Mouse (Mus musculus): ENCODE measurements at regions not wholly inside any gene's neighbourhood (a gene's known extent, or its start where the extent isn't known, plus 50 kb on each side); places are given as distances from the start of the nearest gene placed in this dataset.

DNA sequence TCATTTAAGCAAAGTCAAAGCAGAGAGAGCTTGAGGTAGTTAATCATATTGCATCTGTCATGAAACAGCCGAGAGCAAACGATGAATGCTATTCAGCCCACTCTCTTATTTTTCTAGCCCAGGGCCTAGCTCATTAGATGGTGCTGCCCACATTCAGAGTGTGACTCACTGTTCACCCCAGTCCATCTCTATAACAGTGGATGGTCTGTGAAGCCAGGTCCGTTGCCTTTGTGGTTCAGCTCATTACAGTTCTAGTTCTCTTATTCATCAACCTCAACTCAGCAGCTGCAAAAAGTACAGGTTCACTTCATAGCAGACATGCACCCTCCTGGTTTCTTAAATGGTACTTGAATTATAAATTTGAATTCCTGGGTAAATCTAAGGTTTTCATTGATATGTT lies 551.2 kb downstream of the Ets1 start:
- Histone ChIP-seq H3K27ac (ENCODE audit: low read depth) (no peak overlapping the region), H3K36me3 (replicated peaks; ENCODE audit: control insufficient read depth, insufficient read depth, low read length) (no peaks in the 10 kb centered on the region), H3K4me1 (ENCODE audit: control insufficient read depth, insufficient read depth) (no peaks in the 10 kb centered on the region), H3K9ac (replicated peaks; ENCODE audit: low read depth, low read length) (no peak overlapping the region), H3K9me3 (replicated peaks; ENCODE audit: control insufficient read depth, low read length) (no peaks in the 10 kb centered on the region), H3K4me2 (ENCODE audit: low read depth, low read length) (no peak overlapping the region), H3K27me3 (ENCODE audit: control insufficient read depth, insufficient read depth, low read length) (no peaks in the 10 kb centered on the region), H3K4me3 (ENCODE audit: low read depth, low read length) (no peak overlapping the region)
- TF ChIP-seq EP300 (IDR thresholded peaks at IDR 0.05; ENCODE audit: low read depth), result no peak
- TF ChIP-seq CTCF (IDR thresholded peaks at IDR 0.05; ENCODE audit: low read depth), result no peak
- no peak for DNase-seq (ENCODE audit: low spot score)
- 77% methylated on average over 3 of the region's 3 CpGs for WGBS
- no peak for ATAC-seq (ENCODE audit: insufficient read depth, low read depth)

DNA sequence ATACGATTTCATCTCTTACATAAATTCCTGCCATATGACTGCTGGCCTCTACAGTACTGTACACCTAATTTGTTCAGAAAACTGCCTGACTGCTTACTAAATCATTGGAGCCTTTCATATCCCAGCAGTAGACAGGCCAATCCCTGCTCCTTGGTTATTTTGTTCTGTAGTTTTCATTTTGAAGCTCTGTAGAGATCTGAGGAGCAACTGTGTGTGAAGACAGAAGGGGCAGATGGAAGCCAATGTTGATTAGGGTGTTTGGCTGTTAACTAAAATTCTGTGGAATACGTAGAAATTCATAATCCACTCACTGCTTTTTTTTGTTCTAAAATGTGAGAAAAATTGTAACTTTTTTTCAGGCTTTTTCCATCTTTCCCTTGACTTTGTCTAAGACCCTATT lies 573.1 kb downstream of the Ets1 start:
- Histone ChIP-seq H3K9me3 (replicated peaks; ENCODE audit: control insufficient read depth, low read length) (no peaks in the 10 kb centered on the region), H3K27ac (ENCODE audit: low read depth) (no peak overlapping the region), H3K4me3 (ENCODE audit: low read depth, low read length) (no peak overlapping the region), H3K4me2 (ENCODE audit: low read depth, low read length) (no peak overlapping the region), H3K9ac (replicated peaks; ENCODE audit: low read depth, low read length) (no peak overlapping the region), H3K4me1 (ENCODE audit: control insufficient read depth, insufficient read depth) (no peaks in the 10 kb centered on the region), H3K27me3 (ENCODE audit: control insufficient read depth, insufficient read depth, low read length) (no peaks in the 10 kb centered on the region), H3K36me3 (replicated peaks; ENCODE audit: control insufficient read depth, insufficient read depth, low read length) (no peaks in the 10 kb centered on the region)
- DNase-seq (ENCODE audit: low spot score) (no peak), ATAC-seq (ENCODE audit: insufficient read depth, low read depth) (no peak)
- 73% methylated on average over 2 of the region's 2 CpGs for WGBS
- TF ChIP-seq CTCF (IDR thresholded peaks at IDR 0.05; ENCODE audit: low read depth), result no peak
- no peak for TF ChIP-seq EP300 (IDR thresholded peaks at IDR 0.05; ENCODE audit: low read depth)

DNA sequence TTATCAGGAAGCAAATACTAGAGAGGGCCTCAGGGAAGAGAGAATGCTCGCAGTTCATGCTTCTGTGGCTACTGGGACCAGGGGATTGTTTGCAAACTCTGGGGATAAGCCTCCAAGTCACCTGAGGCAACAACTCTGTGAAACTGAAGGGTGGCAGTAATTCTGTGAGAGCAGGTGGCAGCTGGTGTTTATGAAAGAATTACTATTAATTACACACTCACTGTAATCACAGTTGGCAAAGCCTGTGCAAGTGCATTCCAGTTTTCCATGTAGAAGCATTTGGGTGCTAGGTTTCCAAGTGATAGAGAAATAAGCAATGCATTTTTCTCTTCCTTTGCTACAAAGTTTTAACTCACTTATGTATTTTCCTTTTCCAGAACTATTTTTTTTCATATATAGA lies 578.5 kb downstream of the Ets1 start:
- H3K27me3 ChIP-seq (ENCODE audit: control insufficient read depth, insufficient read depth, low read length), result no peaks in the 10 kb centered on the region
- H3K27ac ChIP-seq (ENCODE audit: low read depth), result no peak overlapping the region
- DNase-seq (ENCODE audit: low spot score), result no peak
- ATAC-seq (ENCODE audit: insufficient read depth, low read depth), result no peak
- no peaks in the 10 kb centered on the region for H3K9me3 ChIP-seq (replicated peaks; ENCODE audit: control insufficient read depth, low read length)
- no peak overlapping the region for H3K4me2 ChIP-seq (ENCODE audit: low read depth, low read length)
- H3K36me3 ChIP-seq (replicated peaks; ENCODE audit: control insufficient read depth, insufficient read depth, low read length), result no peaks in the 10 kb centered on the region
- H3K4me1 ChIP-seq (ENCODE audit: control insufficient read depth, insufficient read depth), result no peaks in the 10 kb centered on the region
- H3K4me3 ChIP-seq (ENCODE audit: low read depth, low read length), result no peak overlapping the region
- H3K9ac ChIP-seq (replicated peaks; ENCODE audit: low read depth, low read length), result no peak overlapping the region
- 59% methylated on average over 1 of the region's 1 CpGs for WGBS
- TF ChIP-seq EP300 (IDR thresholded peaks at IDR 0.05; ENCODE audit: low read depth) (no peak), CTCF (IDR thresholded peaks at IDR 0.05; ENCODE audit: low read depth) (no peak)

DNA sequence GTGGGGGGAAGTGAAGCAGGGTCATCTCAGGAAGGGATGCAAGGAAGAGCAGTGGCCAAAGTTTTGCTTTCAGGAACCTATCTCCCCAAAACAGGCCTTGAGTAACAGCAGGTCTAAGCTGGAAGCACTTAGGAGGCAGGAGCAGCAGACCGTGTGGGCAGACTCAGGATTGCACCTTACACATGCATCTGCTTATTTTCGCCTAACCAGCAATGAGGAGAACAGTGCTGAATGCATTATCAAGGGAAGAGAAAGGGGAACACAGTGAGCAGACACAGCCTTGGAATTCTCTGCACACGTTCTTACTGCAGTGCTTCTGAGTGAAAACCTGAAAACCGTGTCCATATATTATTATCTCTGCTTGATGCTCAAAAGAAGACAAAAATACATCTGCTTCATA lies 585.0 kb downstream of the Ets1 start:
- DNase-seq (ENCODE audit: low spot score) (no peak), ATAC-seq (ENCODE audit: insufficient read depth, low read depth) (no peak)
- Histone ChIP-seq H3K4me3 (ENCODE audit: low read depth, low read length) (no peak overlapping the region), H3K9ac (replicated peaks; ENCODE audit: low read depth, low read length) (no peak overlapping the region), H3K9me3 (replicated peaks; ENCODE audit: control insufficient read depth, low read length) (no peaks in the 10 kb centered on the region), H3K27me3 (ENCODE audit: control insufficient read depth, insufficient read depth, low read length) (no peaks in the 10 kb centered on the region), H3K27ac (ENCODE audit: low read depth) (no peak overlapping the region), H3K36me3 (replicated peaks; ENCODE audit: control insufficient read depth, insufficient read depth, low read length) (no peaks in the 10 kb centered on the region), H3K4me1 (ENCODE audit: control insufficient read depth, insufficient read depth) (no peaks in the 10 kb centered on the region), H3K4me2 (ENCODE audit: low read depth, low read length) (no peak overlapping the region)
- TF ChIP-seq CTCF (IDR thresholded peaks at IDR 0.05; ENCODE audit: low read depth), result no peak
- TF ChIP-seq EP300 (IDR thresholded peaks at IDR 0.05; ENCODE audit: low read depth), result no peak
- WGBS, result 67% methylated on average over 4 of the region's 4 CpGs

DNA sequence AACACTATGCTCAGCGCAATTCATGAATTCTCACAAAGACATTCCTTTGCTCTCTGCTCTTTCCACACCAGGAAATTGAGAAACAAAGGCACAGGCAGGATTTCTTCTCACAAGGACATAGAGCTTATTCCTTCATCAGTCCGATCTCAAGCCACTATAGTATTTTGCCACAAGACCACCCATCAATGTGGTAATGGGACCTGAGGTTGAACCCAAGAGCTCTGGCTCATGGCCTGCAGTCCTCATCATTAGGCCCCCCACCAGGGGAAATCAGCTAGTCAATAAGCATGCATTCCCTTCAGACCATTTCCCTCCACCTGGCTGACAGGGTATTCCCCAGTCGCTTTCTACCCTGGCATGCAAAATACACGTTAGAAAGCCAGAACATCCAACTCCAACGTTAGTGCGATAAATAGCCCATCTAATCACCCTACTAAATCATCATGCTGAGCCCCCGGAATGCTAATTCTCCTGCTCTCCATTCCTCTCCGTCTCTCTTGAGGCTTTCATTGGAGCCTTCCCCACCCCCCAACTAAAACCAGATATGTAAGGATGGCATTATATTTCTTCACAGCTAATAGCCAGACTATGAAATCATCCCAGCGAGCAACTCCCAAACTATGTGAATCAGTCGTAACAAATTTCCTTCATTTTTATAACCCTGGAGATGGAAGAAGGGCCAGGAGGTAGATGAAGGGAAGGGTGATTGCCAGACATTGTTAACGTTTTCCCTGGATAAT lies 586.2 kb downstream of the Ets1 start:
- Histone ChIP-seq H3K9me3 (replicated peaks; ENCODE audit: control insufficient read depth, low read length) (no peaks in the 10 kb centered on the region), H3K27me3 (ENCODE audit: control insufficient read depth, insufficient read depth, low read length) (no peaks in the 10 kb centered on the region), H3K27ac (ENCODE audit: low read depth) (no peak overlapping the region), H3K4me2 (ENCODE audit: low read depth, low read length) (no peak overlapping the region), H3K4me3 (ENCODE audit: low read depth, low read length) (no peak overlapping the region), H3K4me1 (ENCODE audit: control insufficient read depth, insufficient read depth) (no peaks in the 10 kb centered on the region), H3K36me3 (replicated peaks; ENCODE audit: control insufficient read depth, insufficient read depth, low read length) (no peaks in the 10 kb centered on the region), H3K9ac (replicated peaks; ENCODE audit: low read depth, low read length) (no peak overlapping the region)
- WGBS, result 72% methylated on average over 11 of the region's 11 CpGs
- no peak for ATAC-seq (ENCODE audit: insufficient read depth, low read depth)
- DNase-seq (ENCODE audit: low spot score), result no peak
- TF ChIP-seq CTCF (IDR thresholded peaks at IDR 0.05; ENCODE audit: low read depth), result no peak
- no peak for TF ChIP-seq EP300 (IDR thresholded peaks at IDR 0.05; ENCODE audit: low read depth)

DNA sequence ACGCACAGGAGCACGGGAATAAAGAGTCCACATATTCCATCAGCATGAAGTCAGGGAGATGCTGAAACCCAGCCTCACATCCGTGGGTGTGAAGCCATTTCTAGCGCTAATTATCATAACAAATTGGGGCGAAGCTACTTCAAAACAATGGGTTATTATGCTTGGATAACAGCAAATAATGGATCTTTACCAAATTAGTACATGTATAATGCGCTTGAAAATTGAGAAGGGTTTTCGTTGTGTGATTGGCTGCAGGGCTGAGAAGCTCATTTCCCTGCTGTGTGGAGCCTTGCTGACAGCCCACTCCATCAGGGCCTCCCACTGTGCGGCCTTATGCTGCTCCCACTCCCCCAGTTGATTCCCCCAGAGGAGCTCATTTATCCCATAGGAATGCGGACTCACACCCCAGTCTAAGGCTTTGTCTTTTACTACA lies 597.7 kb downstream of the Ets1 start:
- H3K4me2 ChIP-seq (ENCODE audit: low read depth, low read length), result no peak overlapping the region
- no peaks in the 10 kb centered on the region for H3K27me3 ChIP-seq (ENCODE audit: control insufficient read depth, insufficient read depth, low read length)
- DNase-seq (ENCODE audit: low spot score) (no peak), ATAC-seq (ENCODE audit: insufficient read depth, low read depth) (no peak)
- WGBS, result 34% methylated on average over 9 of the region's 9 CpGs
- no peak overlapping the region for H3K4me3 ChIP-seq (ENCODE audit: low read depth, low read length)
- H3K9ac ChIP-seq (replicated peaks; ENCODE audit: low read depth, low read length), result no peak overlapping the region
- no peak overlapping the region for H3K27ac ChIP-seq (ENCODE audit: low read depth)
- no peaks in the 10 kb centered on the region for H3K9me3 ChIP-seq (replicated peaks; ENCODE audit: control insufficient read depth, low read length)
- no peaks in the 10 kb centered on the region for H3K36me3 ChIP-seq (replicated peaks; ENCODE audit: control insufficient read depth, insufficient read depth, low read length)
- TF ChIP-seq CTCF (IDR thresholded peaks at IDR 0.05; ENCODE audit: low read depth) (no peak), EP300 (IDR thresholded peaks at IDR 0.05; ENCODE audit: low read depth) (no peak)
- no peaks in the 10 kb centered on the region for H3K4me1 ChIP-seq (ENCODE audit: control insufficient read depth, insufficient read depth)
